Mouse (Mus musculus) lung, embryonic 16.5 days (tissue): ENCODE results near the gene Fsd2. TPM values are rescaled to one million over a fixed set of nuclear protein-coding genes. Genes with fewer than 3 reads are reported as not detected.

Experiments
- ATAC-seq: fragments of 200-750 bp; cut with Nextera tagmentation; 2 replicates; pipeline ENCODE4 v1.8.0; 2017; ENCODE audit warnings: low read depth, mild to moderate bottlenecking, moderate library complexity
- H3K27ac ChIP-seq: fragments of 300-500 bp; sonication (generic); 2 replicates; pipeline ENCODE4 v1.5.1; 2014; ENCODE audit warnings: mild to moderate bottlenecking, control low read depth, low read length
- H3K27me3 ChIP-seq: fragments of 300-500 bp; sonication (generic); 2 replicates; pipeline ENCODE4 v1.6.1; 2014; ENCODE audit warnings: low read depth, low read length, mixed read lengths; ENCODE audit not compliant: control insufficient read depth, insufficient read depth
- H3K36me3 ChIP-seq: fragments of 300-500 bp; sonication (generic); 2 replicates; pipeline ENCODE4 v1.6.1; 2014; ENCODE audit warnings: low read length; ENCODE audit not compliant: control insufficient read depth, insufficient read depth
- H3K4me1 ChIP-seq: fragments of 300-500 bp; sonication (generic); replicated peaks from 2 replicates; pipeline ENCODE4 v1.6.1; 2014; ENCODE audit warnings: low read length, mixed read lengths; ENCODE audit not compliant: control insufficient read depth, insufficient read depth
- H3K4me2 ChIP-seq: fragments of 300-500 bp; sonication (generic); 2 replicates; pipeline ENCODE4 v1.6.1; 2014; ENCODE audit warnings: low read depth, low read length, control low read depth
- H3K4me3 ChIP-seq: fragments of 300-500 bp; sonication (generic); 2 replicates; pipeline ENCODE4 v1.5.1; 2014; ENCODE audit warnings: mild to moderate bottlenecking, low read length, control low read depth
- H3K9ac ChIP-seq: fragments of 300-500 bp; sonication (generic); 2 replicates; pipeline ENCODE4 v1.6.1; 2014; ENCODE audit warnings: low read length, control low read depth
- H3K9me3 ChIP-seq: fragments of 300-500 bp; sonication (generic); 2 replicates; pipeline ENCODE4 v1.6.1; 2016; ENCODE audit warnings: low read length; ENCODE audit not compliant: control insufficient read depth
- WGBS: fragments of 180-500 bp; shearing (Covaris S2); extraction: QIAGEN DNeasy Blood & Tissue Kit; methylation state at CpG from one replicate; pipeline ENCODE4 v1.1.7; 2014; 5-methylcytosine and 5-hydroxymethylcytosine counted together
- polyA plus RNA-seq: library from polyadenylated mRNA; unstranded; fragments of >200 nt; fragmentation: Nextera tagmentation; extraction: Ambion mirVana; gene quantifications from 2 replicates; pipeline ENCODE4 v1.2.1, GENCODE M21; 2015

Gene Fsd2
- polyA plus RNA-seq, 1 experiment from 2014 or later, result 1.8 TPM

DNA sequence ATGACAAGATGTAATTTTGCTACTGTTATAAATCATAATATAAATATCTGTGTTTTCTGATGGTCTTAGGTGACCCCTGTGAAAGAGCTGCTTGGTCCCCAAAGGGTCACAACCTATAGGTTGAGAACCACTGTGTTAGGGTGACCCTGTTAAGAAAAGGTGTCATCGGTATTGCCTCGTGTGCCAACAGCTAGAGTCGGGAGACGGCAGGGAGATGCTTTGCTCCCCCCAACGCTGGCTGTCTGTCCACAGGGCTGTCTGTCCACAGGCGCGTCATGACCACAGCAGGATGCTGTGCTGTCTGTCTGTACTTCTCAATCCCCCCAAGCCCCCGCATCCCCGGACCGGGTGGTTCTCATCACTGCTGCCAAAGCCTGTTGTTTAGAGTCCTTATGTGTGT lies 8.9 kb upstream of the Fsd2 start:
- H3K36me3 ChIP-seq, result peaks cover 18% of the 10 kb centered on the region
- WGBS, result 84% methylated on average over 10 of the region's 10 CpGs
- H3K27me3 ChIP-seq, result no peaks in the 10 kb centered on the region
- no peak for ATAC-seq
- no peak overlapping the region for H3K9ac ChIP-seq
- H3K4me1 ChIP-seq, result peaks cover 8% of the 10 kb centered on the region
- H3K9me3 ChIP-seq, result no peaks in the 10 kb centered on the region
- H3K4me2 ChIP-seq, result no peak overlapping the region
- no peak overlapping the region for H3K27ac ChIP-seq
- no peak overlapping the region for H3K4me3 ChIP-seq

DNA sequence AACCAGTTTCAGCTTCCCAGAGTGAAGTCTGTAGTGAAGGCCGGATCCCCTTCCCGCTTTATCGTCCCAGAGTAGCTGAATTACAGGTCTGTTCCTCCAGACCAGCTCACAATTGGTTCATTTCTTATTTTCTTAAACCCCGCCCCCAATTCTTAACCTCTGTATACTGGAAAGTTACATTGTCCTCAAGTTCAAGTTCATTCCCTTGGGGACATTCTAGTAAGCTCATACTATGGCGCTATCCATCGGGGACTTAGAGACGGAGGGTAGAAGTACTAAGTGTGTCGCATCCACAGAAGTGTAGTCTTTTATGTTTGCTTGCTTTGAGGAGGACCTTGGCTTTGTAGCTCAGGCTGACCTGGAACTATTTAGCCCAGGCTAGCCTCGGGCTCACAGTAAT lies 7.1 kb upstream of the Fsd2 start:
- no peak for ATAC-seq
- Histone ChIP-seq H3K4me1 (peaks cover 8% of the 10 kb centered on the region), H3K9ac (no peak overlapping the region), H3K4me2 (no peak overlapping the region), H3K9me3 (no peaks in the 10 kb centered on the region), H3K4me3 (no peak overlapping the region), H3K27ac (no peak overlapping the region), H3K27me3 (no peaks in the 10 kb centered on the region), H3K36me3 (peaks cover 18% of the 10 kb centered on the region)
- WGBS, result 93% methylated on average over 9 of the region's 9 CpGs

DNA sequence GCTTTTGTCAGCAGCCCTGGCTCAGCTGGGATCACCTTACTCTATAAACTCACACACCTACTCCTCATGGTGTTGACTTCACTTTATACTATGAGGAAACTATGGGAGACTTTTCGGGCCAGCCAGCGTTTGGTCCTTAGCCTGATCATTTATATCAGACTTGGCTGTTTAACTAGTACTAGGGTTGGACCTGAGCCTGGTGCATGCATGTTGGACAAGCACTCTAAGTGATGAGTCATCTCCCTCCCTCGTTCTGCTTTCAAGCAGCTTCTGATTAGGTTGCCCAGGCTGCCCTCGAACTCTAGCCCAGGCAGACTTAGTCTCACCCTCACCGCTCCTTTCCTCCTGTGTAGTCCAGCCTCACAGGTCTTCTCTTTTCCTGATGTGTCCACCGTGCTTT lies 6.7 kb upstream of the Fsd2 start:
- no peak overlapping the region for H3K4me3 ChIP-seq
- H3K4me1 ChIP-seq, result peaks cover 8% of the 10 kb centered on the region
- no peaks in the 10 kb centered on the region for H3K9me3 ChIP-seq
- H3K27ac ChIP-seq, result no peak overlapping the region
- H3K4me2 ChIP-seq, result no peak overlapping the region
- ATAC-seq, result no peak
- no peak overlapping the region for H3K9ac ChIP-seq
- no peaks in the 10 kb centered on the region for H3K27me3 ChIP-seq
- peaks cover 14% of the 10 kb centered on the region for H3K36me3 ChIP-seq
- WGBS, result 67% methylated on average over 6 of the region's 6 CpGs

GRCm38 (mm10) chr7:81572610-81573268 lies 6.0 kb upstream of the Fsd2 start:
- 46% methylated on average over 6 of the region's 6 CpGs for WGBS
- H3K9ac ChIP-seq, result peak overlapping the region; percentile 92
- H3K4me3 ChIP-seq, result peak overlapping the region; percentile 90
- peaks cover 9% of the 10 kb centered on the region for H3K36me3 ChIP-seq
- 0 out of 2 replicates have a peak overlapping the region, but pooled peaks have one; percentile 29 for H3K27ac ChIP-seq
- H3K4me1 ChIP-seq, result peaks cover 8% of the 10 kb centered on the region
- ATAC-seq, result no peak
- H3K9me3 ChIP-seq, result no peaks in the 10 kb centered on the region
- H3K27me3 ChIP-seq, result no peaks in the 10 kb centered on the region
- peak overlapping the region; percentile 81 for H3K4me2 ChIP-seq

DNA sequence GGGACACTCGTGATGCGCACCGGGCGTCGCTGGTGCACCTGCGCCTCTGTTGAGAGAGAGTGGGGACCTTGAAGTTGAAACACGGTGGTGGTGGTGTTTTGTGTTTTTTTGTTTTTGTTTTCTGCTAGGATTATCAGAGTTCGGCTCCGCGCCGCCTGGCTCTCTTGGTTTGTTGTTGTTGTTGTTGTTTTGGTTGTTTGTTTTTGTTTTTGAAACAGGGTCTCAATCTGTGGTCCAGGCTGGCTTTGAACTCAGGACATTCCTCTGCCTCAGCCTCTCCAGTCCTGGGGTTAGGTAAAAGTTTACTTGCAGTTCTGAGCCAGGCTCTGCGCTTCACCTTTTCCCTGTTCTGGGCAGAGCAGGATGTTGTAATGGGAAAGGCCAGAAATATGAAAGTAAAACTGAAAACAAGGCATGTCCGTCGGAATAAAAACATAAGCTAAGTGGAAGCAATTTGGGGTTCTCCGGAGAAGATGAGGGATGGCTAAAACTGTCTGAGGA lies 5.2 kb upstream of the Fsd2 start:
- Histone ChIP-seq H3K4me1 (peaks cover 8% of the 10 kb centered on the region), H3K9me3 (no peaks in the 10 kb centered on the region), H3K27ac (peak overlapping the region; percentile 94), H3K4me2 (peak overlapping the region; percentile 81), H3K4me3 (peak overlapping the region; percentile 90), H3K36me3 (peaks cover 9% of the 10 kb centered on the region), H3K9ac (peak overlapping the region; percentile 92), H3K27me3 (no peaks in the 10 kb centered on the region)
- ATAC-seq, result no peak
- 9% methylated on average over 15 of the region's 15 CpGs for WGBS

- under 1% methylated on average over 72 of the region's 96 CpGs for WGBS
- H3K36me3 ChIP-seq, result peaks cover 9% of the 10 kb centered on the region
- peak within 1 kb of the TSS; percentile 90 for H3K4me3 ChIP-seq
- no peaks in the 10 kb centered on the region for H3K27me3 ChIP-seq
- H3K27ac ChIP-seq, result peak within 1 kb of the TSS; percentile 94
- ATAC-seq, result peak; percentile 99
- H3K4me2 ChIP-seq, result peak within 1 kb of the TSS; percentile 81
- H3K9me3 ChIP-seq, result no peaks in the 10 kb centered on the region
- H3K4me1 ChIP-seq, result peaks cover 8% of the 10 kb centered on the region
- peak within 1 kb of the TSS; percentile 92 for H3K9ac ChIP-seq
These were observed 4.6 kb upstream of the Fsd2 start, which contains the start of gene Whamm for GRCm38 (mm10) chr7:81571108-81571940. Gene Whamm (plus strand): TSS chr7:81571266.

DNA sequence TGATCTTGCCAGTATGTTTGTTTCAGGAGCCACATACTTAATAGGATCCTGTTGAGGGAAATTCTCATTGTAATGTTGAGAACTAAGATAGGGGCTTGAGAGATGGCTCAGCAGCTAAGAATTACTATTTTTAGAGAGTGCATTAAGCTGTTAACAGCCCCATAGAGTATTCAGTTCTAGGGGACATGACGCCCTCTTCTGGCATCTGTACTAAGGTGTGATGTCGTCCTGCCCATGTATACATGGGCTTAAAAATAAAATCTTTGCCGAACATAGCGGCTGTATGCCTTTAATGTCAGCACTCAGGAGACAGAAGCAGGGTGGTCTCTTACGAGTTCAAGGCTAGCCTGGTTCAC lies 4.0 kb upstream of the Fsd2 start:
- Histone ChIP-seq H3K9me3 (no peaks in the 10 kb centered on the region), H3K27ac (no peak overlapping the region; the same call in 1 of the 2 replicates), H3K4me3 (peak overlapping the region; percentile 90), H3K27me3 (no peaks in the 10 kb centered on the region), H3K36me3 (peaks cover 9% of the 10 kb centered on the region), H3K4me2 (peak overlapping the region; percentile 52), H3K9ac (peak overlapping the region; percentile 5; the same call in 1 of the 2 replicates), H3K4me1 (peaks cover 8% of the 10 kb centered on the region)
- peak; percentile 35 for ATAC-seq
- 5% methylated on average over 5 of the region's 5 CpGs for WGBS

DNA sequence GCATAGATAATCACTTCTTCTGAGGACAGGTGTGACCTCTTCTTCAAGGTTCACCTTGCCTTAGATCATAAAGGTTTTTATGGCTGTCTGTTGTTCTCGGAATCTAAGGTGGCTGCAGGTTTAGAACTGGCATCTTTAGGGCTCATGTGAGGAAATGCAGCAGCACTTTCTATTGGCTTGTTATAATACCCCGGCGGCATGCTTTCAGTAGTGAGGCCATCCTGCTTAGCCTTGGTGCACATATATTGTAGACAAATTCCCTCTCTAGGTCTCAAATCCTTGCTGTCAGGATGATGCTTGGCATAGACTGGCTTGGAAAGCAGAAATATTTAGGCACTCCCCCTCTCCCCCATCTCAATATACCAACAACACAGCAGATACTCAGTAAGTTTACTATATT lies 3.5 kb upstream of the Fsd2 start:
- no peak for ATAC-seq
- no peak overlapping the region for H3K4me3 ChIP-seq
- H3K4me1 ChIP-seq, result peaks cover 8% of the 10 kb centered on the region
- no peaks in the 10 kb centered on the region for H3K9me3 ChIP-seq
- no peak overlapping the region for H3K9ac ChIP-seq
- H3K27ac ChIP-seq, result no peak overlapping the region
- no peak overlapping the region for H3K4me2 ChIP-seq
- 84% methylated on average over 3 of the region's 3 CpGs for WGBS
- H3K36me3 ChIP-seq, result peaks cover 5% of the 10 kb centered on the region
- no peaks in the 10 kb centered on the region for H3K27me3 ChIP-seq

- Histone ChIP-seq H3K4me3 (no peak overlapping the region), H3K9ac (no peak overlapping the region), H3K36me3 (peaks cover under 1% of the 10 kb centered on the region), H3K9me3 (no peaks in the 10 kb centered on the region), H3K27me3 (no peaks in the 10 kb centered on the region), H3K4me1 (peaks cover 8% of the 10 kb centered on the region), H3K4me2 (no peak overlapping the region), H3K27ac (no peak overlapping the region)
- 87% methylated on average over 1 of the region's 1 CpGs for WGBS
- no peak for ATAC-seq
These were observed 3.1 kb upstream of the Fsd2 start for GRCm38 (mm10) chr7:81569851-81570250.
